Mouse (Mus musculus) cerebellum, adult 2 months (tissue): ENCODE measurements around the gene Mast1.

Source experiments
- CTCF ChIP-seq: fragments of 200-500 bp; IDR thresholded peaks from 2 replicates; pipeline ENCODE4 v1.5.1; 2011; ENCODE audit warnings: low read depth, mild to moderate bottlenecking, control low read depth, low read length, moderate library complexity, borderline replicate concordance; ENCODE audit not compliant: insufficient read depth
- POLR2A ChIP-seq: fragments of 200-500 bp; IDR thresholded peaks from 2 replicates; pipeline ENCODE4 v1.6.1; 2011; ENCODE audit warnings: low read length, control low read depth, borderline replicate concordance; ENCODE audit not compliant: insufficient read depth

DNA sequence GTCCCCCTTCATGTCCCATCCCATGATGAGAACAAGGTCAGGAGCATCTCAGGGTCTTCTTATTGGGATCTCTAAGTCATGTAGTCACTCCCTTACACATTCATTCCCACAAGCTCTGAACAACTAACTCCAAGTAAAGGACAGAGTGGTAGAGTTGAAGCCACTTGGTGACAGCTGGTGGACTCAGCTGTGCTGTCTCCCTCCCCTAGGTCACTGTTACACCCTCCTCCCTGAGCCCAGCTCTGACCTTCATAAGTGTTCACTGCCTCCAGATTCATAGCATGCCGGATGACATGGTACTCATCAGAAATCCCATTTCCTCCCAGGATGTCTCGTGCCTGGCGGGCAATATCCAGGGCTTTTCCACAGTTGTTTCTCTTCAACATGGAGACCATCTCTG is 48.9 kb downstream of the Mast1 start:
- TF ChIP-seq POLR2A (no peak), CTCF (no peak)
